Mouse (Mus musculus) limb, embryonic 13.5 days (tissue): ENCODE results near the gene Reln. TPM values are rescaled to one million over a fixed set of nuclear protein-coding genes. Genes with fewer than 3 reads are reported as not detected.

Experiments used
- ATAC-seq: fragments of 200-750 bp; cut with Nextera tagmentation; 2 replicates; pipeline ENCODE4 v1.8.0; 2017; ENCODE audit warnings: low read depth, moderate number of reproducible peaks, moderate TSS enrichment; ENCODE audit not compliant: low FRiP score
- H3K27ac ChIP-seq: fragments of 300-500 bp; sonication (generic); 2 replicates; pipeline ENCODE4 v1.5.1; 2015; ENCODE audit warnings: inconsistent platforms, mild to moderate bottlenecking, moderate library complexity
- H3K27me3 ChIP-seq: fragments of 300-500 bp; sonication (generic); 2 replicates; pipeline ENCODE4 v1.6.1; 2015; ENCODE audit warnings: mild to moderate bottlenecking, inconsistent platforms
- H3K36me3 ChIP-seq: fragments of 300-500 bp; sonication (generic); 2 replicates; pipeline ENCODE4 v1.6.1; 2015; ENCODE audit warnings: inconsistent platforms, mild to moderate bottlenecking, moderate library complexity
- H3K4me1 ChIP-seq: fragments of 300-500 bp; sonication (generic); 2 replicates; pipeline ENCODE4 v1.6.1; 2015; ENCODE audit warnings: inconsistent platforms
- H3K4me2 ChIP-seq: fragments of 300-500 bp; sonication (generic); replicated peaks from 2 replicates; pipeline ENCODE4 v1.6.1; 2015; ENCODE audit warnings: inconsistent platforms, mild to moderate bottlenecking, moderate library complexity
- H3K4me3 ChIP-seq: fragments of 300-500 bp; sonication (generic); 2 replicates; pipeline ENCODE4 v1.5.1; 2015; ENCODE audit warnings: moderate library complexity, mild to moderate bottlenecking, inconsistent platforms
- H3K9ac ChIP-seq: fragments of 300-500 bp; sonication (generic); 2 replicates; pipeline ENCODE4 v1.6.1; 2015; ENCODE audit warnings: mild to moderate bottlenecking, inconsistent platforms
- H3K9me3 ChIP-seq: fragments of 300-500 bp; sonication (generic); 2 replicates; pipeline ENCODE4 v1.6.1; 2016; ENCODE audit warnings: inconsistent platforms
- WGBS: fragments of 180-500 bp; shearing (Covaris S2); methylation state at CpG from one replicate; pipeline ENCODE4 v1.1.7; 2015; 5-methylcytosine and 5-hydroxymethylcytosine counted together
- polyA plus RNA-seq: library from polyadenylated mRNA; unstranded; fragments of >200 nt; fragmentation: Nextera tagmentation; extraction: Ambion mirVana; gene quantifications from 2 replicates; pipeline ENCODE4 v1.2.1, GENCODE M21; 2015

Gene Reln
- polyA plus RNA-seq, 1 experiment from 2014 or later, result 2.3 TPM

DNA sequence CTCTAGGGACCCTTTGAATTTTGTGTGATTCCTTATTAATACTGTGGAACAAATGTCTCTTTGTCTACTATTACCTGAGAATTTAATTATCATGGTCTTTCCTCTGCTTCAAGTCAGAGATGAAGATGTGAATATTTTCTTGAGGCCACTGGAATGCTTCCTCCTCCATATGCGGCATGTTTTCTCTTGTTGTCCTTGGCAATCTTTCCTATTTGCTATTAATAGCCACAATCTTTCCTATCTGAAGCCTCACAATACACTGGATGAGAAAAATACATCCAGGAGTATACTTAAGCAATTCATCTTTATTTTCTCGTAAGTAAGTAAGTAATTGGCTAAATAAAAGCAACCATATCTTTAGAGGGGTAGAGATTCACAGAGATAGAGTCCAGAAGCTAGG, 146.6 kb downstream of the Reln start:
- Histone ChIP-seq H3K27me3 (0 out of 2 replicates have a peak, but pooled peaks cover 6% of the 10 kb centered on the region), H3K4me2 (no peak overlapping the region), H3K36me3 (no peaks in the 10 kb centered on the region), H3K27ac (no peak overlapping the region), H3K9ac (no peak overlapping the region), H3K4me1 (no peaks in the 10 kb centered on the region), H3K4me3 (no peak overlapping the region), H3K9me3 (no peaks in the 10 kb centered on the region)
- 77% methylated on average over 2 of the region's 2 CpGs for WGBS
- ATAC-seq, result no peak

GRCm38 (mm10) chr5:22196891-22197290, 147.6 kb downstream of the Reln start:
- no peak for ATAC-seq
- no peak overlapping the region for H3K4me2 ChIP-seq
- H3K27ac ChIP-seq, result no peak overlapping the region
- H3K4me1 ChIP-seq, result no peaks in the 10 kb centered on the region
- no peaks in the 10 kb centered on the region for H3K36me3 ChIP-seq
- WGBS, result 53% methylated on average over 2 of the region's 2 CpGs
- peaks cover 6% of the 10 kb centered on the region; the same call in 1 of the 2 replicates for H3K27me3 ChIP-seq
- no peaks in the 10 kb centered on the region for H3K9me3 ChIP-seq
- no peak overlapping the region for H3K9ac ChIP-seq
- H3K4me3 ChIP-seq, result no peak overlapping the region

- no peak overlapping the region for H3K9ac ChIP-seq
- no peak overlapping the region for H3K27ac ChIP-seq
- ATAC-seq, result no peak
- H3K4me2 ChIP-seq, result no peak overlapping the region
- H3K4me1 ChIP-seq, result no peaks in the 10 kb centered on the region
- no peaks in the 10 kb centered on the region for H3K36me3 ChIP-seq
- peaks cover 6% of the 10 kb centered on the region; the same call in 1 of the 2 replicates for H3K27me3 ChIP-seq
- H3K9me3 ChIP-seq, result no peaks in the 10 kb centered on the region
- H3K4me3 ChIP-seq, result no peak overlapping the region
- WGBS, result 38% methylated on average over 4 of the region's 4 CpGs
These were observed 148.0 kb downstream of the Reln start for GRCm38 (mm10) chr5:22196476-22196875.

DNA sequence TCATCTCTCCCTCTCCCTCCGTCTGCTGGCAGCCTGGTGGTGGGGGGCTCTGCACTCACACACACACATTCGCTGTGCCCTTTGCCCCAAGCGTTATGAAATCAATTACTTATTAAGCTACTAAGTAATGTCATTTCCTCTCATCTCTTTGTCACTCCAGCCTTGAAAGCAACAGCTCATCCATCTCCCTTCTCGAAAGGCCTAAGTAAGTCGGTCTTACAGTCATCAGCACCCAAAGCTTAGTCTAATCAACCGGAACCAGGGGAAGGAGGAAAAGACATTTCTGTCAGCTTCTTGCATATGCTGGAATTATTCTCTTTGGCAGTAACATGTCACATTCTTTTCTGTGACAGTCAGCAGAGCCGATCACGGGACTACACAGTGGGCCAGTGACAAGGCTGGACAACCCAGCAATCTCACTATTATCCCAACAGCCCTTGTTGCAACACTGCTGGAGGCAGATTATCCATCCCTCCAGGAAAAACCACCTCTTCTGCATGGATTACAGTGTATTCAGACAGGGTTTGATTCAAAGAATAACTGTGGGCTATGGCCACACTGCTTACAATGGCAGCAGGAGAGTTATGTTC, 149.1 kb downstream of the Reln start:
- Histone ChIP-seq H3K27me3 (peaks cover 6% of the 10 kb centered on the region; the same call in 1 of the 2 replicates), H3K4me2 (no peak overlapping the region), H3K4me1 (no peaks in the 10 kb centered on the region), H3K36me3 (no peaks in the 10 kb centered on the region), H3K9ac (no peak overlapping the region), H3K4me3 (no peak overlapping the region), H3K9me3 (no peaks in the 10 kb centered on the region), H3K27ac (no peak overlapping the region)
- WGBS, result 62% methylated on average over 8 of the region's 8 CpGs
- no peak for ATAC-seq

GRCm38 (mm10) chr5:22191784-22192183, 152.7 kb downstream of the Reln start:
- Histone ChIP-seq H3K9ac (no peak overlapping the region), H3K27me3 (peaks cover 6% of the 10 kb centered on the region; the same call in 1 of the 2 replicates), H3K4me3 (no peak overlapping the region), H3K4me1 (no peaks in the 10 kb centered on the region), H3K9me3 (no peaks in the 10 kb centered on the region), H3K27ac (no peak overlapping the region), H3K4me2 (no peak overlapping the region), H3K36me3 (no peaks in the 10 kb centered on the region)
- no peak for ATAC-seq
- WGBS, result 77% methylated on average over 7 of the region's 7 CpGs

- H3K4me2 ChIP-seq, result no peak overlapping the region
- 70% methylated on average over 3 of the region's 3 CpGs for WGBS
- H3K4me3 ChIP-seq, result no peak overlapping the region
- no peak overlapping the region for H3K9ac ChIP-seq
- no peak overlapping the region for H3K27ac ChIP-seq
- H3K36me3 ChIP-seq, result no peaks in the 10 kb centered on the region
- no peaks in the 10 kb centered on the region for H3K4me1 ChIP-seq
- peaks cover 1% of the 10 kb centered on the region; the same call in 1 of the 2 replicates for H3K27me3 ChIP-seq
- ATAC-seq, result no peak
- no peaks in the 10 kb centered on the region for H3K9me3 ChIP-seq
These were observed 154.2 kb downstream of the Reln start for GRCm38 (mm10) chr5:22190333-22190732.

GRCm38 (mm10) chr5:22187599-22187998, 156.9 kb downstream of the Reln start:
- no peaks in the 10 kb centered on the region; the same call in 1 of the 2 replicates for H3K27me3 ChIP-seq
- H3K9me3 ChIP-seq, result no peaks in the 10 kb centered on the region
- no peak overlapping the region for H3K27ac ChIP-seq
- no peak overlapping the region for H3K4me2 ChIP-seq
- ATAC-seq, result no peak
- no peak overlapping the region for H3K9ac ChIP-seq
- H3K4me1 ChIP-seq, result no peaks in the 10 kb centered on the region
- H3K4me3 ChIP-seq, result no peak overlapping the region
- no peaks in the 10 kb centered on the region for H3K36me3 ChIP-seq
- WGBS, result 64% methylated on average over 3 of the region's 3 CpGs

GRCm38 (mm10) chr5:22176480-22176879, 168.0 kb downstream of the Reln start:
- no peak overlapping the region for H3K4me2 ChIP-seq
- no peaks in the 10 kb centered on the region for H3K27me3 ChIP-seq
- no peak for ATAC-seq
- WGBS, result 77% methylated on average over 5 of the region's 5 CpGs
- no peak overlapping the region for H3K9ac ChIP-seq
- no peaks in the 10 kb centered on the region for H3K36me3 ChIP-seq
- H3K4me1 ChIP-seq, result no peaks in the 10 kb centered on the region
- no peak overlapping the region for H3K27ac ChIP-seq
- H3K9me3 ChIP-seq, result no peaks in the 10 kb centered on the region
- no peak overlapping the region for H3K4me3 ChIP-seq

GRCm38 (mm10) chr5:22171336-22171735, 173.2 kb downstream of the Reln start:
- Histone ChIP-seq H3K4me1 (no peaks in the 10 kb centered on the region), H3K4me2 (no peak overlapping the region), H3K4me3 (no peak overlapping the region), H3K27ac (no peak overlapping the region), H3K9ac (no peak overlapping the region), H3K36me3 (no peaks in the 10 kb centered on the region), H3K27me3 (no peaks in the 10 kb centered on the region), H3K9me3 (no peaks in the 10 kb centered on the region)
- ATAC-seq, result no peak
- 67% methylated on average over 5 of the region's 5 CpGs for WGBS

- WGBS, result 56% methylated on average over 10 of the region's 10 CpGs
- peak; percentile 58; the same call in 1 of the 2 replicates for ATAC-seq
- no peaks in the 10 kb centered on the region for H3K27me3 ChIP-seq
- H3K27ac ChIP-seq, result no peak overlapping the region
- no peak overlapping the region for H3K4me3 ChIP-seq
- no peaks in the 10 kb centered on the region for H3K36me3 ChIP-seq
- no peak overlapping the region for H3K4me2 ChIP-seq
- H3K4me1 ChIP-seq, result peaks cover 3% of the 10 kb centered on the region; the same call in 1 of the 2 replicates
- H3K9me3 ChIP-seq, result no peaks in the 10 kb centered on the region
- no peak overlapping the region for H3K9ac ChIP-seq
These were observed 180.2 kb downstream of the Reln start for GRCm38 (mm10) chr5:22164060-22164934.

DNA sequence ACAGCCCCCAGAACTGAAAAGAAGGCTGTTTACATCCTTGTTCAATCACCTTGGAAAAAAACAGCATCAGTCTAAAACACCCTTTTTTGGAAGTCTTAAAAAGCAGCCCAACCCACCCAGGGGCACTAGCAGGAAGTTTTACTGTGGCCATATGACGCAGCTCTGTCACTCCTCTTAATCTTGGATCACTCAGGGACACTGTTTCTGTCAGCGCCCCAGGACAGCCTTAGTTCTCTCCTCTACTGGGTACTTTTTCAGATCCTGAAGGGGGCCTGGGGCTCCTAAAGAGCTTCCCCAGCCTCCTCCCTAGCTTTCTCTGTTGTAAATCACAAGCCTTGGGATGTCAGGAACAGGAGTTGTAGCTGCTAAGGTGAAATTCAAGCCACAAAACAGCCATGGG, 183.6 kb downstream of the Reln start:
- 9% methylated on average over 2 of the region's 2 CpGs for WGBS
- H3K27me3 ChIP-seq, result no peaks in the 10 kb centered on the region
- no peak for ATAC-seq

DNA sequence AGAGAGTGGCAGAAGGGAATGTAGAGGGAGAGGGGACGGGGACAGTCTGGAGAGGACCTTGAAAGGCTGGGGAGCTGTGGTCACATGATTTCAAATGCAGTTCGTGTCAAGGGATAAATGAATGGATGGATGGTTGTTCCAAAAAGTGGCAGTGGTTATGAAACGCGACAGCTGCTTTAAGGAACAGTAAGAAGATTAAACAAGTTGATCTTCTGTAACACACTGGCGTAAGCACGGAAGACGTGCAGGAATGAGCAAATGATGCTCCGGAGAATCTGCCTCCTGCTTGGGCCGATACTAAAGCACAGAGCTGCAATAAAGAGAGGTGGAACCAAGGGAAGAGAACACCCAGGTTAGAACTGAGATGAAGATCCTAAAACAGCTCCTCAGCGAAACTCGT, 185.7 kb downstream of the Reln start:
- Histone ChIP-seq H3K36me3 (no peaks in the 10 kb centered on the region), H3K9me3 (no peaks in the 10 kb centered on the region), H3K4me3 (no peak overlapping the region), H3K4me1 (peaks cover 3% of the 10 kb centered on the region; the same call in 1 of the 2 replicates), H3K4me2 (no peak overlapping the region), H3K9ac (no peak overlapping the region), H3K27ac (no peak overlapping the region), H3K27me3 (no peaks in the 10 kb centered on the region)
- WGBS, result 85% methylated on average over 11 of the region's 11 CpGs
- no peak for ATAC-seq

More for the DNA sequence above, 183.6 kb downstream of the Reln start:
- H3K4me2 ChIP-seq, result no peak overlapping the region
- H3K4me3 ChIP-seq, result no peak overlapping the region
- H3K27ac ChIP-seq, result no peak overlapping the region
- H3K9ac ChIP-seq, result no peak overlapping the region
- no peaks in the 10 kb centered on the region for H3K36me3 ChIP-seq
- H3K4me1 ChIP-seq, result peaks cover 3% of the 10 kb centered on the region; the same call in 1 of the 2 replicates
- no peaks in the 10 kb centered on the region for H3K9me3 ChIP-seq
